Mouse (Mus musculus) midbrain, embryonic 14.5 days (tissue): ENCODE results near the gene Tspan32. TPM values are rescaled to one million over a fixed set of nuclear protein-coding genes. Genes with fewer than 3 reads are reported as not detected.

Experiments
- ATAC-seq: fragments of 200-750 bp; cut with Nextera tagmentation; 2 replicates; pipeline ENCODE4 v1.8.0; 2017; ENCODE audit warnings: moderate number of reproducible peaks, moderate library complexity; ENCODE audit not compliant: low FRiP score, low TSS enrichment
- DNase-seq: peaks from one replicate; pipeline ENCODE4 v3.0.0-alpha.2; 2015
- H3K27ac ChIP-seq: fragments of 300-500 bp; sonication (generic); replicated peaks from 2 replicates; pipeline ENCODE4 v1.5.1; 2014; ENCODE audit warnings: mild to moderate bottlenecking, low read depth, low read length, moderate library complexity
- H3K27me3 ChIP-seq: fragments of 300-500 bp; sonication (generic); 2 replicates; pipeline ENCODE4 v1.6.1; 2014; ENCODE audit warnings: low read length, control low read depth, mixed read lengths; ENCODE audit not compliant: control insufficient read depth, insufficient read depth
- H3K36me3 ChIP-seq: fragments of 300-500 bp; sonication (generic); 2 replicates; pipeline ENCODE4 v1.6.1; 2014; ENCODE audit warnings: low read length, control low read depth; ENCODE audit not compliant: control insufficient read depth, insufficient read depth
- H3K4me1 ChIP-seq: fragments of 300-500 bp; sonication (generic); 2 replicates; pipeline ENCODE4 v1.6.1; 2014; ENCODE audit warnings: mild to moderate bottlenecking, antibody characterized with exemption, low read length, control low read depth; ENCODE audit not compliant: control insufficient read depth, insufficient read depth
- H3K4me2 ChIP-seq: fragments of 300-500 bp; sonication (generic); 2 replicates; pipeline ENCODE4 v1.6.1; 2014; ENCODE audit warnings: mild to moderate bottlenecking, low read length, moderate library complexity
- H3K4me3 ChIP-seq: fragments of 300-500 bp; sonication (generic); replicated peaks from 2 replicates; pipeline ENCODE4 v1.5.1; 2014; ENCODE audit warnings: low read depth, low read length
- H3K9ac ChIP-seq: fragments of 300-500 bp; sonication (generic); replicated peaks from 2 replicates; pipeline ENCODE4 v1.6.1; 2014; ENCODE audit warnings: mild to moderate bottlenecking, low read length, moderate library complexity
- H3K9me3 ChIP-seq: fragments of 300-500 bp; sonication (generic); 2 replicates; pipeline ENCODE4 v1.6.1; 2016; ENCODE audit warnings: low read length, control low read depth, mixed read lengths; ENCODE audit not compliant: control insufficient read depth
- WGBS: fragments of 180-500 bp; shearing (Covaris S2); extraction: QIAGEN DNeasy Blood & Tissue Kit; methylation state at CpG from one replicate; pipeline ENCODE4 v1.1.7; 2014; 5-methylcytosine and 5-hydroxymethylcytosine counted together
- polyA plus RNA-seq: library from polyadenylated mRNA; unstranded; fragments of >200 nt; fragmentation: Nextera tagmentation; extraction: Ambion mirVana; gene quantifications from 2 replicates; pipeline ENCODE4 v1.2.1, GENCODE M21; 2014

The Tspan32 gene
- polyA plus RNA-seq, 1 experiment from 2014 or later, result 0.57 TPM

GRCm38 (mm10) chr7:143044049-143044825 lies 39.4 kb downstream of the Tspan32 start:
- H3K27me3 ChIP-seq, result no peaks in the 10 kb centered on the region
- H3K9me3 ChIP-seq, result no peaks in the 10 kb centered on the region
- ATAC-seq, result no peak
- 95% methylated on average over 2 of the region's 2 CpGs for WGBS
- no peaks in the 10 kb centered on the region for H3K4me1 ChIP-seq
- H3K4me2 ChIP-seq, result no peak overlapping the region
- H3K4me3 ChIP-seq, result no peak overlapping the region
- no peak for DNase-seq
- H3K9ac ChIP-seq, result no peak overlapping the region
- H3K36me3 ChIP-seq, result no peaks in the 10 kb centered on the region
- no peak overlapping the region for H3K27ac ChIP-seq

- H3K27me3 ChIP-seq, result no peaks in the 10 kb centered on the region
- no peak for DNase-seq
- H3K4me1 ChIP-seq, result no peaks in the 10 kb centered on the region
- ATAC-seq, result no peak
- H3K36me3 ChIP-seq, result no peaks in the 10 kb centered on the region
- no peak overlapping the region for H3K27ac ChIP-seq
- H3K4me3 ChIP-seq, result no peak overlapping the region
- no peak overlapping the region for H3K9ac ChIP-seq
- H3K9me3 ChIP-seq, result no peaks in the 10 kb centered on the region
- no peak overlapping the region for H3K4me2 ChIP-seq
Measured at GRCm38 (mm10) chr7:143044826-143045206, 40.0 kb downstream of the Tspan32 start.

GRCm38 (mm10) chr7:143046358-143046757 lies 41.5 kb downstream of the Tspan32 start:
- Histone ChIP-seq H3K27me3 (no peaks in the 10 kb centered on the region), H3K4me3 (no peak overlapping the region), H3K9me3 (no peaks in the 10 kb centered on the region), H3K36me3 (no peaks in the 10 kb centered on the region), H3K4me1 (no peaks in the 10 kb centered on the region), H3K27ac (no peak overlapping the region), H3K9ac (no peak overlapping the region), H3K4me2 (no peak overlapping the region)
- 88% methylated on average over 7 of the region's 7 CpGs for WGBS
- ATAC-seq (no peak), DNase-seq (no peak)

GRCm38 (mm10) chr7:143049331-143049730 lies 44.5 kb downstream of the Tspan32 start:
- Histone ChIP-seq H3K9me3 (no peaks in the 10 kb centered on the region), H3K9ac (no peak overlapping the region), H3K27me3 (no peaks in the 10 kb centered on the region), H3K4me1 (peaks cover 16% of the 10 kb centered on the region), H3K27ac (no peak overlapping the region), H3K36me3 (no peaks in the 10 kb centered on the region), H3K4me2 (no peak overlapping the region), H3K4me3 (no peak overlapping the region)
- no peak for DNase-seq
- ATAC-seq, result no peak
- 80% methylated on average over 3 of the region's 3 CpGs for WGBS

- WGBS, result 94% methylated on average over 3 of the region's 3 CpGs
- Histone ChIP-seq H3K27me3 (no peaks in the 10 kb centered on the region), H3K27ac (no peak overlapping the region), H3K9ac (no peak overlapping the region), H3K36me3 (no peaks in the 10 kb centered on the region), H3K4me1 (peaks cover 22% of the 10 kb centered on the region), H3K9me3 (no peaks in the 10 kb centered on the region), H3K4me2 (no peak overlapping the region), H3K4me3 (no peak overlapping the region)
- ATAC-seq (no peak), DNase-seq (no peak)
Measured at GRCm38 (mm10) chr7:143049841-143050816, 45.3 kb downstream of the Tspan32 start.

GRCm38 (mm10) chr7:143051316-143051715 lies 46.5 kb downstream of the Tspan32 start:
- no peaks in the 10 kb centered on the region for H3K36me3 ChIP-seq
- H3K4me3 ChIP-seq, result no peak overlapping the region
- no peak overlapping the region for H3K27ac ChIP-seq
- no peaks in the 10 kb centered on the region for H3K9me3 ChIP-seq
- ATAC-seq (no peak), DNase-seq (no peak)
- H3K4me2 ChIP-seq, result no peak overlapping the region
- 72% methylated on average over 2 of the region's 2 CpGs for WGBS
- no peaks in the 10 kb centered on the region for H3K27me3 ChIP-seq
- H3K4me1 ChIP-seq, result peaks cover 30% of the 10 kb centered on the region
- no peak overlapping the region for H3K9ac ChIP-seq

GRCm38 (mm10) chr7:143052626-143053007 lies 47.8 kb downstream of the Tspan32 start, which contains the start of gene Cd81:
Gene Cd81 (plus strand): TSS chr7:143052739.
- WGBS, result under 1% methylated on average over 37 of the region's 37 CpGs
- Histone ChIP-seq H3K4me3 (peak within 1 kb of the TSS; percentile 91), H3K27ac (peak within 1 kb of the TSS; percentile 78), H3K4me2 (peak within 1 kb of the TSS; percentile 83), H3K9ac (peak within 1 kb of the TSS; percentile 88), H3K36me3 (no peaks in the 10 kb centered on the region), H3K4me1 (peaks cover 33% of the 10 kb centered on the region), H3K9me3 (no peaks in the 10 kb centered on the region), H3K27me3 (no peaks in the 10 kb centered on the region)
- DNase-seq, result peak; percentile 88
- peak; percentile 84 for ATAC-seq

- Histone ChIP-seq H3K9me3 (no peaks in the 10 kb centered on the region), H3K4me3 (peak overlapping the region; percentile 91), H3K27me3 (no peaks in the 10 kb centered on the region), H3K9ac (peak overlapping the region; percentile 88), H3K27ac (peak overlapping the region; percentile 78), H3K4me2 (peak overlapping the region; percentile 83), H3K4me1 (peaks cover 33% of the 10 kb centered on the region), H3K36me3 (no peaks in the 10 kb centered on the region)
- DNase-seq (peak; percentile 79), ATAC-seq (peak; percentile 75)
- under 1% methylated on average over 46 of the region's 46 CpGs for whole genome bisulfite sequencing
Measured at GRCm38 (mm10) chr7:143053008-143053899, 48.4 kb downstream of the Tspan32 start.
